Mouse (Mus musculus) kidney, embryonic 16.5 days (tissue): ENCODE data around the gene Csnk2b. TPM values are rescaled to one million over a fixed set of nuclear protein-coding genes. Genes with fewer than 3 reads are reported as not detected.

ENCODE experiments used
- ATAC-seq: fragments of 200-750 bp; cut with Nextera tagmentation; 2 replicates; pipeline ENCODE4 v1.8.0; 2017; ENCODE audit warnings: moderate TSS enrichment; ENCODE audit not compliant: low FRiP score, low TSS enrichment
- H3K27ac ChIP-seq: fragments of 300-500 bp; sonication (generic); 2 replicates; pipeline ENCODE4 v1.5.1; 2014; ENCODE audit warnings: low read length
- H3K27me3 ChIP-seq: fragments of 300-500 bp; sonication (generic); 2 replicates; pipeline ENCODE4 v1.6.1; 2014; ENCODE audit warnings: low read length, control low read depth, mixed read lengths; ENCODE audit not compliant: insufficient read depth
- H3K36me3 ChIP-seq: fragments of 300-500 bp; sonication (generic); 2 replicates; pipeline ENCODE4 v1.6.1; 2014; ENCODE audit warnings: low read length, control low read depth, mixed read lengths; ENCODE audit not compliant: insufficient read depth
- H3K4me1 ChIP-seq: fragments of 300-500 bp; sonication (generic); 2 replicates; pipeline ENCODE4 v1.6.1; 2014; ENCODE audit warnings: low read length, control low read depth, mixed read lengths; ENCODE audit not compliant: insufficient read depth
- H3K4me2 ChIP-seq: fragments of 300-500 bp; sonication (generic); replicated peaks from 2 replicates; pipeline ENCODE4 v1.6.1; 2014; ENCODE audit warnings: low read depth, low read length
- H3K4me3 ChIP-seq: fragments of 300-500 bp; sonication (generic); 2 replicates; pipeline ENCODE4 v1.5.1; 2014; ENCODE audit warnings: mild to moderate bottlenecking, low read length
- H3K9ac ChIP-seq: fragments of 300-500 bp; sonication (generic); replicated peaks from 2 replicates; pipeline ENCODE4 v1.6.1; 2014; ENCODE audit warnings: low read length
- H3K9me3 ChIP-seq: fragments of 300-500 bp; sonication (generic); 2 replicates; pipeline ENCODE4 v1.6.1; 2016; ENCODE audit warnings: low read length, control low read depth
- WGBS: fragments of 180-500 bp; shearing (Covaris S2); extraction: QIAGEN DNeasy Blood & Tissue Kit; methylation state at CpG from one replicate; pipeline ENCODE4 v1.1.7; 2014; 5-methylcytosine and 5-hydroxymethylcytosine counted together
- polyA plus RNA-seq: library from polyadenylated mRNA; unstranded; fragments of >200 nt; fragmentation: Nextera tagmentation; extraction: Ambion mirVana; gene quantifications from 2 replicates; pipeline ENCODE4 v1.2.1, GENCODE M21; 2015

Csnk2b gene
- polyA plus RNA-seq, 1 experiment from 2014 or later: 293 TPM

- Histone ChIP-seq H3K27ac (no peak overlapping the region), H3K4me1 (peaks cover 15% of the 10 kb centered on the region), H3K9ac (no peak overlapping the region), H3K4me2 (no peak overlapping the region), H3K4me3 (no peak overlapping the region), H3K27me3 (0 out of 2 replicates have a peak, but pooled peaks cover 7% of the 10 kb centered on the region), H3K9me3 (no peaks in the 10 kb centered on the region), H3K36me3 (no peaks in the 10 kb centered on the region)
- WGBS: 66% methylated on average over 6 of the region's 6 CpGs
- ATAC-seq: no peak
These were observed 51.2 kb downstream of the Csnk2b start for GRCm38 (mm10) chr17:35070556-35071229.

GRCm38 (mm10) chr17:35068213-35068914 lies 53.5 kb downstream of the Csnk2b start:
- Histone ChIP-seq H3K4me2 (no peak overlapping the region), H3K9me3 (no peaks in the 10 kb centered on the region), H3K27me3 (0 out of 2 replicates have a peak, but pooled peaks cover 7% of the 10 kb centered on the region), H3K4me1 (peaks cover 26% of the 10 kb centered on the region), H3K36me3 (no peaks in the 10 kb centered on the region), H3K27ac (no peak overlapping the region), H3K4me3 (no peak overlapping the region), H3K9ac (no peak overlapping the region)
- 79% methylated on average over 17 of the region's 17 CpGs for WGBS
- ATAC-seq: no peak

Other genes with a start within 250 kb of the Csnk2b start
- gene Zbtb12, start 242.6 kb downstream of the Csnk2b start, polyA plus RNA-seq: 3.5 and 4.3 TPM in 2 replicates
- not detected in 2 replicates for gene Gm20547, start 240.0 kb downstream of the Csnk2b start, polyA plus RNA-seq
- gene C2, start 223.8 kb downstream of the Csnk2b start, polyA plus RNA-seq: 4.6 and 5.7 TPM in 2 replicates
- 89.9 and 92.8 TPM in 2 replicates for gene Ehmt2, start 223.6 kb downstream of the Csnk2b start, polyA plus RNA-seq
- 17.9 and 18.9 TPM in 2 replicates for gene Slc44a4, start 207.6 kb downstream of the Csnk2b start, polyA plus RNA-seq
- 50.0 and 54.1 TPM in 2 replicates for gene Neu1, start 190.8 kb downstream of the Csnk2b start, polyA plus RNA-seq
- gene Hspa1b, start 162.8 kb downstream of the Csnk2b start, polyA plus RNA-seq: 0.76 and 0.80 TPM in 2 replicates
- not detected in 2 replicates for gene Gm20481, start 152.1 kb downstream of the Csnk2b start, polyA plus RNA-seq
- gene Hspa1a, start 149.9 kb downstream of the Csnk2b start, polyA plus RNA-seq: 11.2 and 13.4 TPM in 2 replicates
- 1.0 and 1.3 TPM in 2 replicates for gene Hspa1l, start 149.3 kb downstream of the Csnk2b start, polyA plus RNA-seq
- 206 and 230 TPM in 2 replicates for gene Lsm2, start 140.2 kb downstream of the Csnk2b start, polyA plus RNA-seq
- 132 and 137 TPM in 2 replicates for gene Vars, start 121.1 kb downstream of the Csnk2b start, polyA plus RNA-seq
- 0.21 and 0.31 TPM in 2 replicates for gene Vwa7, start 105.5 kb downstream of the Csnk2b start, polyA plus RNA-seq
- gene Sapcd1, start 94.0 kb downstream of the Csnk2b start, polyA plus RNA-seq: 5.7 and 7.1 TPM in 2 replicates
- gene Msh5, start 75.3 kb downstream of the Csnk2b start, polyA plus RNA-seq: 4.5 and 6.9 TPM in 2 replicates
- gene Clic1, start 72.1 kb downstream of the Csnk2b start, polyA plus RNA-seq: 341 and 345 TPM in 2 replicates
- 375 and 376 TPM in 2 replicates for gene Ddah2, start 63.0 kb downstream of the Csnk2b start, polyA plus RNA-seq
- gene Ly6g6c, start 56.7 kb downstream of the Csnk2b start, polyA plus RNA-seq: not detected in 2 replicates
- gene Mpig6b, start 55.9 kb downstream of the Csnk2b start, polyA plus RNA-seq: 0.49 and 0.52 TPM in 2 replicates
- 1.1 and 2.0 TPM in 2 replicates for gene Ly6g6e, start 45.2 kb downstream of the Csnk2b start, polyA plus RNA-seq
- 4.4 and 4.6 TPM in 2 replicates for gene Ly6g6d, start 44.0 kb downstream of the Csnk2b start, polyA plus RNA-seq
- 0.26 TPM in 1 of 2 replicates, not detected in the other for gene Ly6g6f, start 36.4 kb downstream of the Csnk2b start, polyA plus RNA-seq
- 115 and 118 TPM in 2 replicates for gene Abhd16a, start 32.8 kb downstream of the Csnk2b start, polyA plus RNA-seq
- gene Ly6g5c, start 13.8 kb downstream of the Csnk2b start, polyA plus RNA-seq: not detected in 2 replicates
- 0.89 and 1.5 TPM in 2 replicates for gene Ly6g5b, start 6.6 kb downstream of the Csnk2b start, polyA plus RNA-seq
- gene Gpank1, start 598 bp downstream of the Csnk2b start, polyA plus RNA-seq: 22.3 and 23.7 TPM in 2 replicates
- 8.5 and 12.0 TPM in 2 replicates for gene D17H6S53E, start 4.3 kb upstream of the Csnk2b start, polyA plus RNA-seq
- 22.2 and 27.5 TPM in 2 replicates for gene Apom, start 10.0 kb upstream of the Csnk2b start, polyA plus RNA-seq
- 56.4 TPM in 2 replicates for gene Bag6, start 13.1 kb upstream of the Csnk2b start, polyA plus RNA-seq
- gene Prrc2a, start 42.8 kb upstream of the Csnk2b start, polyA plus RNA-seq: 166 and 215 TPM in 2 replicates
- 8.3 and 9.2 TPM in 2 replicates for gene Aif1, start 54.0 kb upstream of the Csnk2b start, polyA plus RNA-seq
- 10.7 and 12.8 TPM in 2 replicates for gene Lst1, start 66.4 kb upstream of the Csnk2b start, polyA plus RNA-seq
- gene Ltb, start 72.4 kb upstream of the Csnk2b start, polyA plus RNA-seq: 0.66 and 1.2 TPM in 2 replicates
- 0.15 and 0.28 TPM in 2 replicates for gene Tnf, start 80.0 kb upstream of the Csnk2b start, polyA plus RNA-seq
- 0.13 TPM in 1 of 2 replicates, not detected in the other for gene Lta, start 83.3 kb upstream of the Csnk2b start, polyA plus RNA-seq
- gene Gm16181, start 98.8 kb upstream of the Csnk2b start, polyA plus RNA-seq: 0.56 and 0.62 TPM in 2 replicates
- gene Atp6v1g2, start 111.6 kb upstream of the Csnk2b start, polyA plus RNA-seq: 5.8 and 8.5 TPM in 2 replicates
- gene Nfkbil1, start 113.7 kb upstream of the Csnk2b start, polyA plus RNA-seq: 11.6 TPM in 2 replicates
- gene Ddx39b, start 119.7 kb upstream of the Csnk2b start, polyA plus RNA-seq: 553 and 556 TPM in 2 replicates
- 73.6 and 87.2 TPM in 2 replicates for gene H2-D1, start 140.7 kb upstream of the Csnk2b start, polyA plus RNA-seq
- not detected in 2 replicates for gene H2-Q1, start 198.4 kb upstream of the Csnk2b start, polyA plus RNA-seq
- 0.42 and 0.82 TPM in 2 replicates for gene H2-Q2, start 220.2 kb upstream of the Csnk2b start, polyA plus RNA-seq